Mouse (Mus musculus): ENCODE data around the gene Trpm1.

- TF ChIP-seq CTCF (IDR thresholded peaks at IDR 0.05; ENCODE audit: insufficient read depth, low read length) (no peak), POLR2A (IDR thresholded peaks at IDR 0.05; ENCODE audit: borderline replicate concordance, extremely low read depth, low read depth, low read length) (no peak)
Measured at GRCm38 (mm10) chr7:64310756-64311155, 157.1 kb downstream of the Trpm1 start.

Data from lung, adult 2 months (tissue).